Mouse (Mus musculus) left cerebral cortex, postnatal 25 days (tissue): ENCODE results near the gene Stim1. TPM values are rescaled to one million over a fixed set of nuclear protein-coding genes. Genes with fewer than 3 reads are reported as not detected.

Experiments used
- DNase-seq, 2 experiments: peaks; one replicate each; pipeline ENCODE4 v3.0.0; 2022; ENCODE audit warnings: low spot score in 2 of 2, mixed read lengths in 1 of 2
- intact Hi-C: fragments of 180-260 bp; cut with DNase I; formaldehyde crosslinking; loops from one replicate; pipeline ENCODE4 v1.15.1; 2025
- total RNA-seq, 2 experiments: library from RNA; stranded (reverse); gene quantifications; 2 replicates each; pipeline ENCODE4 v1.2.3; 2021

Stim1 gene
- 10 to 100 TPM; 80.6 to 87.9 TPM for total RNA-seq

DNA sequence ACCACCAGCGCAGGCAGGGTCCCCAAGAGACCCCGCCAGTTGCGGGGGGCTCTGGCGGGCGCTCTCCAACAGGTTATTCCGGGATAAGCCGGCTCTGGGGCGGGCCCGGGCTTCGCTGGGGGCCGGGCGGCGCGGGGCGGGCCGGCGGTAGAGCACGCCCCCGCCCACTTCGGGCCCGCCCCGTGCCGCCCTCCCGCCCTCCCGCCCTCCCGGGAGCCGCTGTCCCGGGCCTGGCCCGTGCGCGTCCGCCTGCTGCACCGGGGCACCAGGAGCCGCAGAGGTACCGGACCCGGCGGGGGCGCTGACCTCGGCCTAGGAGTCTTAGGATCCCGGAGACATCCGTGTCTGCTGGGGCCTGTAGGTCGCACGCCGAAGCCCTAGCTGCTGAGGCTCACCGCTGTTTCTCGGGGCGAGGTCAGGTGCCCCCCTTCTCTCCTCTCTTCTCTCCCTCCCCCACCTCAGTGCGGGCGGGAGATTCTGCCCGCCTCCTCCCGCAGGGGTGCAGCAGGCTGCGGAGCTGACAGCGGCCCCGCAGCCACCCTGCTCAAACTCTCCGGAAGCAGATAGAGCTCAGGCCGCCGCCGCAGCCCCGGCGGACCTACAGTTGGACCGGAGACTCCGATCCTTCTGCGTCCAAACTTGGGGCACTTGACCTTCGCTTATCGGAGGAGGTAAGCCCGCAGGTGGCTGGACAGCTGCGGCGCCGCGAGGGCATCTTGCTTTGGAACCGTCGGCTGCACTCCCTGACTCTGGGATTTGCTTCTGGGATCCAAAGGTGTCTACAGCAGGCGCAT is at the start of gene Stim1:
Gene Stim1 (plus strand): TSS at position 206 of the 794 bp plus-strand sequence.
- intact Hi-C loops, result loop anchor here (2.0 to 5.0 kb wide), 2 partner anchors 100 to 149 kb away; no protein-coding TSS in a partner anchor
- peak; percentile 44 to 48 for DNase-seq

DNA sequence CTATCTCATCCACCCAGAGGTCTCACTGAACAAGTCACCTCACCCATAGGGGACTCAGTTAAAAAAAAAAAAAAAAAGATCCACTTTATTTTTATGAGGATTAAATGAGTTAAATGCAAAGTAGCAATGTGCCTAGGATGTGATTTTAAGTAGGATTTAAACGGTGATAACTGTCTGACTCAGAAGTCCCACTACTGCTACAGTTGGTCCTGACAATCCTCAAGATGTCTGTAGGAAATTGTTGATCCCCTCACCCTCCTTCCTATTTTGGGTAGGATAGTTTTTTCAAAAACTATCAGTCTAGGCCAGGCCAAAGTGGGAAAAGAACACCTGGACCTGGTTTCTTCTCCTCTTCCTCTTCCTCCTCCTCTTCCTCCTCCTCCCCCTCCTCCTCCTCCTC is 45.7 kb upstream of the Stim1 start:
- peak in 1 of 2 experiments; percentile 52 for DNase-seq
- intact Hi-C loops, result loop anchor here (2.0 kb wide), 1 partner anchor 29 kb away; no protein-coding TSS in a partner anchor

DNA sequence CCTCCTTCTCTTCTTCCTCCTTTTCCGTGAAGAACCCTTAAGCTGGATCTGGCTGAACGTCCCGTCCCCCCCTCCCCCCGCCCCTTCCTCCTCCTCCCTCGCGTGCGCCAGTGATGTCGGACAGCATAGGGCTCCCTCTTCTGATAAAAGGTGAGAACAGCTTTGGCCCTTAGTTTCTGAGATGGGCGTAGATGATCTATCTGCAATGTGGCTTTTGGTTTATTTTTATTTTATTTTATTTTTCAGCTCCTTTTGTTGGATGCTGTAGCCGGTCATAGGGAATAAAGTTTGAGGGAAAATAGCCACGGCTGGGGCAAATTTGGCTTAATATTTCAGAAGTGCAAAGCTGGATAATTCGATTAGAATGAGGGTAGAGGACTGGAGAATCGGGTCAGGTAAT is 45.3 kb upstream of the Stim1 start:
- DNase-seq, result no peak
- intact Hi-C loops, result loop anchor here (2.0 kb wide), 1 partner anchor 28 kb away; no protein-coding TSS in a partner anchor

DNA sequence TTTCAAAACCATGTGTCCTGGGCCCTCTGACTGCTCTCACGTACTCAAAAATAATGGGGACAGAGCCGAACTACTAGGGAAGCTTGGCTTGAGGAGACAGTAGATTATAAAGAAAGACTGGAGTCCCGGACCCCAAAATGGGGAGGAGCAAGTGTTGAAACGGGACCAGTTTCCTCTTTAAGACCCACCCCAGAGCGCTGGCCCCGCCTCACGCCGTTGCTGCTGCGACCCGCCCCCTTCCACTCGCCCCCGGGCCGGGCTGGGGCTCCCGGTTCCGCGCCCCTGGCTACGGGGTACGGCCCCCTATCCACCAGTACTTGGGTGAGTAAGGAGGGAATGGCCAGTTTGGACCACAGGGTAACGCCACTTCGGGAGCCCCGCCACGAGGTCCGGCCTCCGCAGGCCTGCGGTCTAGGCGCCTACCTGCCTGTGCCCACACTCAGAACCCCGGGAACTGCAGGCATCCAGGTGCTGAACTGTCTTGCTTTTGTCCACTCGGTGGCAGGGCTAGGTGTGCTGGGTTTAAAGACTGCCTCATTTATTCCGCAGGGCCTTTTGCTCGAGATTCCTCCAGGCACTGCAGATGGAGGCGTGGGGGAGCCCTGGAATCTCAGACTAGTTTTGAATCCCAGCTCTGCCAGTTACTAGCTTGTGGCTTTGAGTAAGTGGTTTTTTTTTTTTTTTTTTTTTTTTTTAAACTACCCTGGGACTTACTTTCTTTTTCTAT is 44.6 kb upstream of the Stim1 start:
- peak; percentile 64 to 66 for DNase-seq
- intact Hi-C loops, result loop anchor here (2.0 kb wide), 1 partner anchor 28 kb away; no protein-coding TSS in a partner anchor

- intact Hi-C loops, result loop anchor here (2.0 kb wide), 1 partner anchor 27 kb away; no protein-coding TSS in a partner anchor
- no peak for DNase-seq
These were observed 43.5 kb upstream of the Stim1 start for GRCm38 (mm10) chr7:102223883-102224738.

- intact Hi-C loops, result no loop called here
- DNase-seq, result no peak
These were observed 41.6 kb upstream of the Stim1 start for GRCm38 (mm10) chr7:102226051-102226450.

- no peak for DNase-seq
- intact Hi-C loops, result no loop called here
These were observed 39.4 kb upstream of the Stim1 start for GRCm38 (mm10) chr7:102228049-102228670.

- intact Hi-C loops, result no loop called here
- DNase-seq, result no peak
These were observed 37.8 kb upstream of the Stim1 start for GRCm38 (mm10) chr7:102229814-102230213.

DNA sequence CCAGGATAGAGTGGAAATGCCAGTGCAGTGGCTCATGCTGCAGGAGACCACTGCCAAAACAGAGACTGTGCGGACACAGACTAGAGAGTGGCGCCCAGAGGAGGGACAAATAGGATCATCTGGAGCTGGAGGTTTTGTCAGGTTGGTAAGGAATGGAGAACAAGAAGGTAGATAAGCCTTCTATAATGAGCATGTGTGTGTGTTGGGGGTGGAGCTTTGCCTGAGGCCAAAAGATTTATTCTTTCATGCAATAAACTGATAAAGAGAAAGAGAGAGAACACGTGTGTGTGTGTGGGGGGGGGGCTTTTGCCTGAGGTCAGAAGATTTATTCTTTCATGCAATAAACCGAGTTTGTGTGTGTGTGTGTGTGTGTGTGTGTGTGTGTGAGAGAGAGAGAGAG is 34.5 kb upstream of the Stim1 start:
- DNase-seq, result no peak
- intact Hi-C loops, result no loop called here

- intact Hi-C loops, result no loop called here
- no peak for DNase-seq
These were observed 28.8 kb upstream of the Stim1 start for GRCm38 (mm10) chr7:102238686-102239286.

- intact Hi-C loops, result no loop called here
- no peak for DNase-seq
These were observed 28.0 kb upstream of the Stim1 start for GRCm38 (mm10) chr7:102239591-102239990.

DNA sequence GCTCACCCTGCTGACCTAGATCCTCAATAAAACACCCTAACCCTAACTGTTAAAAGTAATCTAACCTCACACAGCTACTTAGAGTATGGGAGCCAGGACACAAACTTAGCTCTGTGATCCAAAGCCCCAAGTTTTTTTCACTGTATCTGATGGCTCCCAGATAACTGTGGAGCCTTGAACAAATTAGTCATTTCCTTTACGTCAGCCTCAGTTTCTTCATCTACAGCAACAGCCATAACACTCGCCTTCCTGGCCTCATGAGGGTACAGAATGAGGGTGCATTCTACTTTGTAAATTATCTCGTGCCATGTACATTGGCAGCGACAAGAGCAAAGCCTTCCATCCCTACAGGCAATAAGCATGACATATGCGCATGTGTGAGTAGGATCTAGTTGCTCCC is 25.2 kb upstream of the Stim1 start:
- intact Hi-C loops, result no loop called here
- DNase-seq, result no peak

DNA sequence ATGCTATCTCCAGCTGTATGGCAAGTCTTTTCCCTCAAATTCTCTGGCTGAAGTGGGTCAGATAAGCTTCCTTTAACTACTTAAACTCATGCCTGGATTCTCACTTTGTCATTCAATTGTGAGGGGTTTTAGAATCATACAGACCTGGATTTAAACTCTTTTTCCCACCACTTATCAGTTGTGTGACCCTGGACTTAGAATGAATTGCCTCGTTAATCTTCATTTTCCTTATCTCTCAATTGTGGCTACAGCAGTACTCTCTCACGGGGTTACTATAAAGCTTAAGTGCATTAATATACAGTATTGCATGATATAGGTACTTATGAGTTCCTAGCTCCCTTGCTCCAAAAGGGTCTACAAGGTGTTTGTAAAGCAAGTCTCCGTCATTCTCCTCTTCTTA is 24.7 kb upstream of the Stim1 start:
- DNase-seq, result no peak
- intact Hi-C loops, result no loop called here

- no peak for DNase-seq
These were observed 23.7 kb upstream of the Stim1 start for GRCm38 (mm10) chr7:102243870-102244269.

GRCm38 (mm10) chr7:102244782-102245535 is 22.6 kb upstream of the Stim1 start:
- no peak for DNase-seq
- intact Hi-C loops, result no loop called here

More at GRCm38 (mm10) chr7:102243870-102244269, 23.7 kb upstream of the Stim1 start:
- intact Hi-C loops, result no loop called here

- intact Hi-C loops, result no loop called here
- DNase-seq, result no peak
These were observed 21.8 kb upstream of the Stim1 start for GRCm38 (mm10) chr7:102245775-102246174.

- no peak for DNase-seq
- intact Hi-C loops, result no loop called here
These were observed 21.3 kb upstream of the Stim1 start for GRCm38 (mm10) chr7:102246265-102246664.
